Mouse (Mus musculus) midbrain, embryonic 15.5 days (tissue): ENCODE measurements at regions not wholly inside any gene's neighbourhood (a gene's known extent, or its start where the extent isn't known, plus 50 kb on each side); places are given as distances from the start of the nearest gene placed in this dataset.

ENCODE experiments used
- ATAC-seq: fragments of 200-750 bp; cut with Nextera tagmentation; replicated peaks from 2 replicates; pipeline ENCODE4 v1.8.0; 2017; ENCODE audit warnings: moderate TSS enrichment
- H3K27ac ChIP-seq: fragments of 300-500 bp; sonication (generic); 2 replicates; pipeline ENCODE4 v1.5.1; 2015; ENCODE audit warnings: mild to moderate bottlenecking, inconsistent platforms
- H3K27me3 ChIP-seq: fragments of 300-500 bp; sonication (generic); replicated peaks from 2 replicates; pipeline ENCODE4 v1.6.1; 2015; ENCODE audit warnings: inconsistent platforms
- H3K36me3 ChIP-seq: fragments of 300-500 bp; sonication (generic); replicated peaks from 2 replicates; pipeline ENCODE4 v1.6.1; 2015; ENCODE audit warnings: inconsistent platforms
- H3K4me1 ChIP-seq: fragments of 300-500 bp; sonication (generic); 2 replicates; pipeline ENCODE4 v1.6.1; 2015; ENCODE audit warnings: inconsistent platforms
- H3K4me2 ChIP-seq: fragments of 300-500 bp; sonication (generic); 2 replicates; pipeline ENCODE4 v1.6.1; 2015; ENCODE audit warnings: inconsistent platforms, mild to moderate bottlenecking, moderate library complexity
- H3K4me3 ChIP-seq: fragments of 300-500 bp; sonication (generic); 2 replicates; pipeline ENCODE4 v1.5.1; 2015; ENCODE audit warnings: mild to moderate bottlenecking, inconsistent platforms
- H3K9ac ChIP-seq: fragments of 300-500 bp; sonication (generic); 2 replicates; pipeline ENCODE4 v1.6.1; 2015; ENCODE audit warnings: mild to moderate bottlenecking, inconsistent platforms
- H3K9me3 ChIP-seq: fragments of 300-500 bp; sonication (generic); 2 replicates; pipeline ENCODE4 v1.6.1; 2016; ENCODE audit warnings: inconsistent platforms
- WGBS: fragments of 180-500 bp; shearing (Covaris S2); methylation state at CpG from one replicate; pipeline ENCODE4 v1.1.7; 2015; ENCODE audit warnings: mixed read lengths; 5-methylcytosine and 5-hydroxymethylcytosine counted together

DNA sequence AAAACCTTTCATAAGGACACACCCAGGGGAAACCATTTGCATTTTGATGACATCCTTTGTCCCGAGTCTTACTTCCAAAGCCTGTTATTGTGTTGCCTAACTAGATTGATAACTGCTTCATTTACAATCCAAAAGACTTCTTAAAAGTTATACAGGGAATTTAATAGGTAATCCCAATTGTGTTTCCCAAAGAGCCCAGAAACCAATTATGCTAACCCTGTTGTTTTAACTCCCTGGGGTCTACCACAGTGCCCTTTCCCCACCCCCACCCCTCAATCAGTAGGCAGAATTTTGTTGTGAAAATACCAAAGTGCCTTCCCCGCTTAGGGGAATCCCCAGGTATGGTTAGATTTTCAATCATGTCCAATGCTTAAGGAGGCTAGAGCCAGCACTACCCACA, 621.3 kb upstream of the Gm10131 start:
- Histone ChIP-seq H3K9ac (no peak overlapping the region), H3K4me2 (no peak overlapping the region), H3K36me3 (no peaks in the 10 kb centered on the region), H3K4me3 (no peak overlapping the region), H3K27ac (no peak overlapping the region), H3K27me3 (no peaks in the 10 kb centered on the region), H3K4me1 (0 out of 2 replicates have a peak, but pooled peaks cover 7% of the 10 kb centered on the region), H3K9me3 (no peaks in the 10 kb centered on the region)
- ATAC-seq = no peak
- 6% methylated on average over 2 of the region's 2 CpGs for WGBS

DNA sequence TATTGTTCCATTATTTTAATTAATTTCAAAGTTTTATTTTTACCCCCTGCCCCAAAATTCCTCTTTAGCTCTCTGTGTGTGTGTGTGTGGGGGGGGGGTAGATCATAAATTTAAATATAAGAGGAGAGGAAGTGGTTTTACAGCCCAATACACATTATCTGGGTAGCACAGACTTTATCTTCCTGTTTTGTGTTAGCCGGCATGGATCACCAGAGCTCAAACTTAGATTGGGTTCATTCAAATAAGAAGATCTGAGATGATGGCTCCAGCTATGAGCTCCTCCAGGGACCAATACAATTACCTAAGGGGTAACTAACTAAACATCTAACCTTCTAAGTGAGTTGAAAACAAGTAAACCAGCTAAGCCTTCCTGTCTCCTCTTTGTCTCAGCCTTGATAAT, 620.8 kb upstream of the Gm10131 start:
- H3K4me1 ChIP-seq = 0 out of 2 replicates have a peak, but pooled peaks cover 7% of the 10 kb centered on the region
- no peak overlapping the region for H3K4me3 ChIP-seq
- no peaks in the 10 kb centered on the region for H3K9me3 ChIP-seq
- ATAC-seq = no peak
- 24% methylated on average over 1 of the region's 1 CpGs for WGBS
- no peak overlapping the region for H3K9ac ChIP-seq
- no peak overlapping the region for H3K27ac ChIP-seq
- H3K36me3 ChIP-seq = no peaks in the 10 kb centered on the region
- H3K4me2 ChIP-seq = no peak overlapping the region
- H3K27me3 ChIP-seq = no peaks in the 10 kb centered on the region

- 22% methylated on average over 12 of the region's 12 CpGs for WGBS
- Histone ChIP-seq H3K9me3 (no peaks in the 10 kb centered on the region), H3K27ac (no peak overlapping the region), H3K36me3 (no peaks in the 10 kb centered on the region), H3K4me3 (no peak overlapping the region), H3K4me2 (peak overlapping the region; percentile 31), H3K27me3 (no peaks in the 10 kb centered on the region), H3K4me1 (0 out of 2 replicates have a peak, but pooled peaks cover 7% of the 10 kb centered on the region), H3K9ac (no peak overlapping the region)
- ATAC-seq = 0 out of 2 replicates have a peak, but pooled peaks have one; percentile 30
Observed at GRCm38 (mm10) chr8:34731096-34731999, 619.8 kb upstream of the Gm10131 start.

DNA sequence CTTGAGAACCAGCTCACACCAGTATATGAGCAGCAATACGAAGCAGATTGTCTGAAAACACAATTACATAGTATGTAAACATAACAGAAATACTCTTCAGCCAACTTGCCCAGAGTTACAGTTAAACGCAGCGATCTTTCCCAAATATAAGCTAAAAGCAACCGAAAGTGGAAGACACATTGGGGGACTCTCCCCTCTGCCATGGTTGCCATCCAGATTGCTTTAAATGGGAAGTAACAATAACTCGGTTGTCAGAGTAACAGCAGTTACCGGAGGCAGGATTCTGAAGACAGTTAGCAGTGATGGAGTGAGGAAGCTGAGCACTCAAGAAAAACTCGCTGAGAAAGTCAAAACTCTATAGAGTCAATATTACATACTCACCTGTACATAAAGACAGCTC, 618.0 kb upstream of the Gm10131 start:
- no peak for ATAC-seq
- Histone ChIP-seq H3K9me3 (no peaks in the 10 kb centered on the region), H3K4me3 (no peak overlapping the region), H3K4me1 (0 out of 2 replicates have a peak, but pooled peaks cover 7% of the 10 kb centered on the region), H3K9ac (no peak overlapping the region), H3K27ac (no peak overlapping the region), H3K27me3 (no peaks in the 10 kb centered on the region), H3K36me3 (no peaks in the 10 kb centered on the region), H3K4me2 (no peak overlapping the region)
- WGBS = 87% methylated on average over 7 of the region's 7 CpGs

DNA sequence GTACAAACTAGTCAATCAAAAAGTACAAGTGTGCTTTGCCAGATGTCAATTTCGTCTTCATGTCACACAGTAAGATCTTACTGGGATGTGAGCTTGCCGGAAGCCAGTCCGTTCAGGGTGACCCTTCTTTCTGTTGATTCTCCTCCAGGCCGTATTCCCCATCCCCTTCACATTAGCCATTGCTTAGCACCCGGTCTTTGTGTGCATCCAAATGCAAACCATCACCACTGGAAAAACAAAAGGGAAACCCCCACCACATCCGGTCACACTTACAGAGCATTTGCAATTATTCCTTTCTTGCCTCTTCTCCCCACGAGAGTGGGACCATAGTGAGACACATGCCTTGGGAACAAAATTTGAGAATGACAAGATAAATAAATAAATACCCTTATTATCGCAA, 616.2 kb upstream of the Gm10131 start:
- no peaks in the 10 kb centered on the region for H3K9me3 ChIP-seq
- H3K36me3 ChIP-seq = no peaks in the 10 kb centered on the region
- H3K4me3 ChIP-seq = no peak overlapping the region
- H3K9ac ChIP-seq = no peak overlapping the region
- H3K27me3 ChIP-seq = no peaks in the 10 kb centered on the region
- no peak overlapping the region for H3K27ac ChIP-seq
- no peak for ATAC-seq
- WGBS = 58% methylated on average over 8 of the region's 8 CpGs
- H3K4me1 ChIP-seq = 0 out of 2 replicates have a peak, but pooled peaks cover 7% of the 10 kb centered on the region
- H3K4me2 ChIP-seq = no peak overlapping the region

GRCm38 (mm10) chr8:34726145-34726767, 614.7 kb upstream of the Gm10131 start:
- Histone ChIP-seq H3K9ac (no peak overlapping the region), H3K4me3 (no peak overlapping the region), H3K27ac (no peak overlapping the region), H3K4me1 (no peaks in the 10 kb centered on the region), H3K27me3 (no peaks in the 10 kb centered on the region), H3K4me2 (no peak overlapping the region), H3K9me3 (no peaks in the 10 kb centered on the region), H3K36me3 (no peaks in the 10 kb centered on the region)
- 63% methylated on average over 10 of the region's 10 CpGs for WGBS
- ATAC-seq = no peak

DNA sequence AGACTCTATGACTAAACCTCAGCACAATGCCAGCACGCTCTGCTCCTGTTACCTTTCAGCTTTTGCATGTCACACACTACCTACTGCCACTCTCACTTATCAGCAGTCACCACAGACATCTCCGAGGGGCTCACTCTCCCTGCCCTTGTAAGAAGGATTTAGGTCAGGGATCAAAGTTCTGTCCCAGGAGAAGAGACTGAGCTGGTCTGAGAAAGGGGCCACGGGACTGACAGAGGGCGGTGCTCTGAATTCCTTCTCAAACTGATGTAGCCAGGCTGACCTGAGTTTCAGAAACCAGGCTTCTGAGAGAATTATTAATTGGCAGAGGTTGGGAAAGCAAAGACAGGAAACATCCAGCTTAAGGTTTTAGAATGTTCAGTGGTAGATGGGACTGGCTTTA, 614.0 kb upstream of the Gm10131 start:
- Histone ChIP-seq H3K4me2 (no peak overlapping the region), H3K4me3 (no peak overlapping the region), H3K9me3 (no peaks in the 10 kb centered on the region), H3K36me3 (no peaks in the 10 kb centered on the region), H3K4me1 (no peaks in the 10 kb centered on the region), H3K27me3 (no peaks in the 10 kb centered on the region), H3K27ac (no peak overlapping the region), H3K9ac (no peak overlapping the region)
- ATAC-seq = no peak
- WGBS = 54% methylated on average over 4 of the region's 4 CpGs

DNA sequence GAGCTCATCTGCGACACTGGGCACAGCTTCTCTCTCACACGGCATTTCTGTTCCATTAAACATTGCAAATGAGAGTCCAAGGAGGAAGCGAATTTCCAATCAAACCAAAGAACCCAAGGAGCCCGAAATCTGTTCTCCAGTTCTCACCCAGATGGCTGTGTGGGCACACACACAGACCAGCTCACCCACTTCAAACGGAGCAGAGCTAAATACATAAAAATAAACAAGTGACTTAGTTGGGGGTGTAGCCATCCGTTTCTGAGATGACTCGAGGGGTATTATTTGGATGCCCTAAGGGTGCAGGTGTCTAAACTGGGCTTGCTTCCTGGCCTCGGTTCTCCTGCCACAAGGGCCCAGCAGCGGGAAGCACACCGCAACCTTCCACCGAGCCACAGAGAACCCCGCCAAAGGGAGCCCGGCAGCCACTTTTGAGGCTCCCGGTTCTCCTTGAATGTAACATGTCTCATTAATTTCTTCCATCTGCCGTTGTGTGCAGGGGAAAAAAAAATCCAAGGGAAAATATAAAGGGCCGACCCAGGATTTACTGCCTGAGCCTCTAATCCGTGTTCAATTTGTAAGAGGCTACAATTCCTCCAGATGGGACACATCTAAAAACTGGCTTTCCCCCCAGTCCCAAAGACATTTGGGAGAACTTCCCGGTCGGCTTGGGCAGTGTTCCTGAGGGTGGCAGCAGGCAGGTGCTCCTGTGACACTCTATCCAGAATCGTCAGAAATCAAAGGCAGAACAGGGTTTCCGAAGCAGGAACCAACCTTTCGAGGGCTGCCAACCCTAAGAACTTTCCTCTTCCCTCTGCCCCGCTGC, 598.6 kb upstream of the Gm10131 start:
- no peak overlapping the region for H3K27ac ChIP-seq
- H3K4me1 ChIP-seq = no peaks in the 10 kb centered on the region
- WGBS = 75% methylated on average over 23 of the region's 23 CpGs
- H3K4me2 ChIP-seq = no peak overlapping the region
- H3K4me3 ChIP-seq = no peak overlapping the region
- no peaks in the 10 kb centered on the region for H3K36me3 ChIP-seq
- no peaks in the 10 kb centered on the region for H3K27me3 ChIP-seq
- no peaks in the 10 kb centered on the region for H3K9me3 ChIP-seq
- ATAC-seq = no peak
- H3K9ac ChIP-seq = no peak overlapping the region

GRCm38 (mm10) chr8:34709316-34709715, 597.8 kb upstream of the Gm10131 start:
- no peak overlapping the region for H3K4me2 ChIP-seq
- H3K27ac ChIP-seq = no peak overlapping the region
- no peaks in the 10 kb centered on the region for H3K4me1 ChIP-seq
- no peak overlapping the region for H3K4me3 ChIP-seq
- ATAC-seq = no peak
- H3K9ac ChIP-seq = no peak overlapping the region
- no peaks in the 10 kb centered on the region for H3K9me3 ChIP-seq
- H3K36me3 ChIP-seq = no peaks in the 10 kb centered on the region
- 71% methylated on average over 11 of the region's 11 CpGs for WGBS
- H3K27me3 ChIP-seq = no peaks in the 10 kb centered on the region

GRCm38 (mm10) chr8:34703351-34703750, 591.8 kb upstream of the Gm10131 start:
- H3K27me3 ChIP-seq = no peaks in the 10 kb centered on the region
- H3K4me3 ChIP-seq = no peak overlapping the region
- H3K27ac ChIP-seq = no peak overlapping the region
- no peaks in the 10 kb centered on the region for H3K4me1 ChIP-seq
- WGBS = 11% methylated on average over 8 of the region's 8 CpGs
- no peak for ATAC-seq
- H3K9me3 ChIP-seq = no peaks in the 10 kb centered on the region
- no peak overlapping the region for H3K4me2 ChIP-seq
- no peak overlapping the region for H3K9ac ChIP-seq
- H3K36me3 ChIP-seq = no peaks in the 10 kb centered on the region

DNA sequence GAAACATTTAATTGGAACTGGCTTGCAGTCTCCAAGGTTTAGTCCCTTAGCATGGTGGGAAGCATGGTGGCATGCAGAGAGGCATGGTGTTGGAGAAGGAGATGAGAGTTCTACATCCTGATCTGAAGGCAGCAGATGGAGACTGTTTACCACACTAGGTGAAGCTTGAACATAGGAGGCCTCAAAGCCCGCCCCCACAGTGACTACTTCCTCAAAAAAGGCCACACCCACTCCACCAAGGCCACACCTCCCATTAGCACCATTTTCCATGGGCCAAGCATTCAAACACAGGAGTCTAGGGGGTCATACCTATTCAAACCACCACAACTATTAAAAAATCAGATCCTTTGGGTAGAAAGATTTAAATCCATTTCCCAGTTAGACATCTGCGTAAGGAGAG, 591.3 kb upstream of the Gm10131 start:
- Histone ChIP-seq H3K9me3 (no peaks in the 10 kb centered on the region), H3K9ac (no peak overlapping the region), H3K27me3 (no peaks in the 10 kb centered on the region), H3K36me3 (no peaks in the 10 kb centered on the region), H3K4me3 (no peak overlapping the region), H3K4me1 (no peaks in the 10 kb centered on the region), H3K4me2 (no peak overlapping the region), H3K27ac (no peak overlapping the region)
- no peak for ATAC-seq
- WGBS = 89% methylated on average over 2 of the region's 2 CpGs

DNA sequence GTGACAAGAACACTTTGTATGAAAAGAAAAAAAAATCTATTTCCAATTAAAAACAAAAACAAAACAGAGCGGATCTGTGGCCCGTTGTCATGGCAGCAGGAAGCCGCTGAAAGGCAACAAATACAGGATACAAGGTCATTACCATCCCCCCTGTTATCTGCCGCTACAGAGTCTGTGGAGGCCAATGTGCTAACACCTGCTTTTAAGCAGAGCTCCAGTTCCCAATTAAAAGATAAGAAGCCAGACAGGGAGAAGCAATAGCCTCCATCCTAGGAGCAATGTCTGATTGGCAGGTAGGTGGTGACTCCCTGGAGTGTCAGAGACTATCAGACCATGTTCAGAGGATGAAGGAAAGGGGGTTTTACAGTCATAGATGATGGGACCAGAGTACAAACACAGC, 587.5 kb upstream of the Gm10131 start:
- Histone ChIP-seq H3K4me3 (no peak overlapping the region), H3K9me3 (no peaks in the 10 kb centered on the region), H3K4me1 (no peaks in the 10 kb centered on the region), H3K4me2 (no peak overlapping the region), H3K36me3 (no peaks in the 10 kb centered on the region), H3K27ac (no peak overlapping the region), H3K9ac (no peak overlapping the region), H3K27me3 (no peaks in the 10 kb centered on the region)
- 53% methylated on average over 4 of the region's 4 CpGs for WGBS
- no peak for ATAC-seq
